Mouse (Mus musculus): ENCODE data around the gene Fancd2.

DNA sequence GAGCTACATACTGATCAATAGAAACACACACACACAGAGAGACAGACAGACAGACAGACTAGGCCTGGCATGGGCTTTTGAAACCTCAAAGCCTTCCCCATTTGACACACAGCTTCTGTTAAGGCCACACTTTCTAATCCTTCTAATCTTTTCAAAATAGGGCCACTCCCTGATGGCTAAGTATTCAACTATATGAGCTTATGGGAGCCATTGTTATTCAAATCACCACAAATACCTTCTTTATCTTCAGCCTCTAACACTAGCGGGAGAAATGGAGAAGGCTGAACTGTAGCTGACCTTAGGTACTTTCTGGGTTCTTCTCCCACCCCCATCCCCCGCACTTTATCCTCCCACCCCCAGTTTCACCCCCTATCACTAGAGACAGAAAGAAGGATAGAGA lies 28.7 kb upstream of the Fancd2 start:
- TF ChIP-seq CTCF (IDR thresholded peaks at IDR 0.05; ENCODE audit: low read depth) (no peak), EP300 (optimal IDR thresholded peaks at IDR 0.05) (no peak)

All from stomach, postnatal 0 days (tissue).